Mouse (Mus musculus) lung, embryonic 14.5 days (tissue): Measurements from ENCODE around the gene P2ry10. TPM values are rescaled to one million over a fixed set of nuclear protein-coding genes. Genes with fewer than 3 reads are reported as not detected.
A peak's percentile ranks its signal among the peaks of the same experiment; 100 is the strongest.
"Not testable (repeated sequence)": the region's sequence is repeated elsewhere in the genome, so short reads cannot be mapped to it uniquely, and the experiment has no call there.

Experiments
- ATAC-seq: fragments of 200-750 bp; cut with Nextera tagmentation; 2 replicates; pipeline ENCODE4 v1.8.0; 2017; ENCODE audit warnings: mild to moderate bottlenecking, moderate TSS enrichment, moderate library complexity; ENCODE audit not compliant: insufficient read depth
- DNase-seq: peaks from one replicate; pipeline ENCODE4 v3.0.0-alpha.2; 2015
- H3K27ac ChIP-seq: fragments of 300-500 bp; sonication (generic); 2 replicates; pipeline ENCODE4 v1.5.1; 2014; ENCODE audit warnings: low read depth, mild to moderate bottlenecking, moderate library complexity
- H3K27me3 ChIP-seq: fragments of 300-500 bp; sonication (generic); 2 replicates; pipeline ENCODE4 v1.6.1; 2014; ENCODE audit warnings: low read length, control low read depth; ENCODE audit not compliant: insufficient read depth
- H3K36me3 ChIP-seq: fragments of 300-500 bp; sonication (generic); 2 replicates; pipeline ENCODE4 v1.6.1; 2014; ENCODE audit warnings: control low read depth; ENCODE audit not compliant: insufficient read depth
- H3K4me1 ChIP-seq: fragments of 300-500 bp; sonication (generic); 2 replicates; pipeline ENCODE4 v1.6.1; 2014; ENCODE audit warnings: antibody characterized with exemption, control low read depth; ENCODE audit not compliant: insufficient read depth
- H3K4me2 ChIP-seq: fragments of 300-500 bp; sonication (generic); 2 replicates; pipeline ENCODE4 v1.6.1; 2014; ENCODE audit warnings: mild to moderate bottlenecking
- H3K4me3 ChIP-seq: fragments of 300-500 bp; sonication (generic); 2 replicates; pipeline ENCODE4 v1.5.1; 2014; ENCODE audit warnings: low read depth, low read length
- H3K9ac ChIP-seq: fragments of 300-500 bp; sonication (generic); 2 replicates; pipeline ENCODE4 v1.6.1; 2014
- H3K9me3 ChIP-seq: fragments of 300-500 bp; sonication (generic); 2 replicates; pipeline ENCODE4 v1.6.1; 2016; ENCODE audit warnings: low read depth, low read length, control low read depth
- CTCF ChIP-seq: IDR thresholded peaks from 2 replicates; pipeline ENCODE4 v1.5.1; 2016; ENCODE audit warnings: antibody characterized with exemption, low read depth
- WGBS: fragments of 180-500 bp; shearing (Covaris S2); extraction: QIAGEN DNeasy Blood & Tissue Kit; methylation state at CpG from one replicate; pipeline ENCODE4 v1.1.7; 2014; 5-methylcytosine and 5-hydroxymethylcytosine counted together
- polyA plus RNA-seq: library from polyadenylated mRNA; unstranded; fragments of >200 nt; fragmentation: Nextera tagmentation; extraction: Ambion mirVana; gene quantifications from 2 replicates; pipeline ENCODE4 v1.2.1, GENCODE M21; 2014

The P2ry10 gene
- not detected in 2 replicates for polyA plus RNA-seq

DNA sequence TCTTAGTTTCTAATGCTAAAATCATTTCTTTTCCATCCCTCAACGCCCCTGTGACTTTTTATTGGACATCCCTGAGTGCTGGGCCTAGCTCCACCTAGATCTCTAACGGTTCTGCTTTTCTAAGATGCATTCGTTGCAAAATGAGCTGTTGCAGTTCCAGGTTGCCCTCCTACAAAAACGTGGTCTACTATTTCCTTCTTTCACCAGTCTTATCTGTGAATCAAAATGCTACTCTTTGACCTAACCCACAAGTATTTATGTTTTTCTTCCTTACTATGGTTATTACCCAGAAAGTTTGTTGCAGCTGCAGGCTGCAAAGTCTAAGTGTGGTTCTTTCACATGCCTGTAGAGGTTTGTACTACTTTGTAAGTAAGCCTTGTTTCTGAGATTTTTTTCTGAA lies at the start of gene P2ry10:
Gene P2ry10 (plus strand): TSS at position 316 of the 400 bp plus-strand sequence.
- H3K36me3 ChIP-seq = no peaks in the 10 kb centered on the region
- no peak within 1 kb of the TSS for H3K4me2 ChIP-seq
- WGBS = 55% methylated on average over 4 of the region's 4 CpGs
- no peak for TF ChIP-seq CTCF
- no peaks in the 10 kb centered on the region for H3K27me3 ChIP-seq
- no peak within 1 kb of the TSS for H3K27ac ChIP-seq
- DNase-seq (no peak), ATAC-seq (no peak)
- H3K9me3 ChIP-seq = no peaks in the 10 kb centered on the region
- no peak within 1 kb of the TSS for H3K4me3 ChIP-seq
- no peaks in the 10 kb centered on the region for H3K4me1 ChIP-seq
- H3K9ac ChIP-seq = no peak within 1 kb of the TSS

- H3K27me3 ChIP-seq = no peaks in the 10 kb centered on the region
- H3K9ac ChIP-seq = no peak overlapping the region
- H3K36me3 ChIP-seq = no peaks in the 10 kb centered on the region
- TF ChIP-seq CTCF = no peak
- no peak overlapping the region for H3K4me2 ChIP-seq
- peak; percentile 5 for DNase-seq
- H3K27ac ChIP-seq = no peak overlapping the region
- ATAC-seq = no peak
- H3K4me1 ChIP-seq = no peaks in the 10 kb centered on the region
- H3K4me3 ChIP-seq = no peak overlapping the region
- no peaks in the 10 kb centered on the region for H3K9me3 ChIP-seq
Observed at GRCm38 (mm10) chrX:107039146-107039545, 49.1 kb upstream of the P2ry10 start.

GRCm38 (mm10) chrX:107039635-107040034 lies 48.7 kb upstream of the P2ry10 start:
- Histone ChIP-seq H3K9me3 (no peaks in the 10 kb centered on the region), H3K4me3 (no peak overlapping the region), H3K27me3 (no peaks in the 10 kb centered on the region), H3K27ac (no peak overlapping the region), H3K4me1 (no peaks in the 10 kb centered on the region), H3K36me3 (no peaks in the 10 kb centered on the region), H3K4me2 (no peak overlapping the region), H3K9ac (no peak overlapping the region)
- 34% methylated on average over 2 of the region's 2 CpGs for WGBS
- no peak for TF ChIP-seq CTCF
- ATAC-seq (no peak), DNase-seq (no peak)

DNA sequence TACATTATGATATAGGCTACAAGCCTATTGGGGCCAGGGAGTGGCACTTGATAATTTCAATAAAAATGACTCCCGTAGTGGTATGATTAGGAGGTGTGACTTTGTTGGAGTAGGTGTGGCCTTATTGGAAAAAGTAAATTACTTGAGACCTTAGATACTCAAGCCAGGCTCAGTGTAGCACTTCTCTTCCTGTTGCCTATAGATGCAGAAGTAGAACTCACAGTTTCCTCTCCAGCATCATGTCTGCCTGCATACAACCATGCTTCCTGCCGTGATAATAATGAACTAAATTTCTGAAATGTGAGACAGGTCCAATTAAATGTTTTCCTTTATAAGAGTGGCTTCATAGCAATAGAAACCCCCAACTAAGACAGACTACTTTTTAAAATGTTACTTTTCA lies 45.9 kb upstream of the P2ry10 start:
- no peak for ATAC-seq
- H3K27me3 ChIP-seq = no peaks in the 10 kb centered on the region
- TF ChIP-seq CTCF = no peak

GRCm38 (mm10) chrX:107083407-107083806 lies 4.9 kb upstream of the P2ry10 start:
- H3K9me3 ChIP-seq, H3K4me3 ChIP-seq, H3K4me2 ChIP-seq, H3K27me3 ChIP-seq, H3K4me1 ChIP-seq, H3K9ac ChIP-seq, H3K27ac ChIP-seq, ATAC-seq, H3K36me3 ChIP-seq, DNase-seq: not testable (repeated sequence)
- 95% methylated on average over 2 of the region's 2 CpGs for WGBS

More for the DNA sequence above, 45.9 kb upstream of the P2ry10 start:
- H3K4me3 ChIP-seq = no peak overlapping the region
- no peaks in the 10 kb centered on the region for H3K36me3 ChIP-seq
- H3K27ac ChIP-seq = no peak overlapping the region
- no peaks in the 10 kb centered on the region for H3K4me1 ChIP-seq
- H3K9ac ChIP-seq = no peak overlapping the region
- H3K9me3 ChIP-seq = no peaks in the 10 kb centered on the region
- DNase-seq = no peak
- WGBS = 82% methylated on average over 2 of the region's 2 CpGs
- H3K4me2 ChIP-seq = no peak overlapping the region

DNA sequence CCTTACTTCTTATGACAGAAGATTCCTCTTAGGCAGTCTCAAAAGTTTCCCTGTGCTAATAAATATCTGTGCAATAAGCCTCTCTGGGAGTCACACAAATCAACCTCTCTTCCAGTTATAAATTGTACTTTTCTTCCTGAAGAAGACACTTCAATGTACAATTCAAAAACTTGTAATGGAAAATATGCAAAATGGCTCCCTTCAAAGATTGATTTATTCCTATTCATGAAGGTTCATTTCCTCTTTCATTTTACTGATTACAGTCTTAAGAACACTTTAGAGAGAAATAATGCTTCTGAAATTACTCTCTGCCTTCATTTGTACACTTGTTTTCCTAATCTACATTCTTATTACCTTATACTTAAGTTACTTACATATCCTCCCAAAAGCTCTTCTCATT lies 4.0 kb upstream of the P2ry10 start:
- Histone ChIP-seq H3K4me2 (no peak overlapping the region), H3K4me3 (no peak overlapping the region), H3K9ac (no peak overlapping the region), H3K9me3 (no peaks in the 10 kb centered on the region), H3K4me1 (no peaks in the 10 kb centered on the region), H3K36me3 (no peaks in the 10 kb centered on the region), H3K27ac (no peak overlapping the region), H3K27me3 (no peaks in the 10 kb centered on the region)
- ATAC-seq = no peak
- TF ChIP-seq CTCF = no peak
- no peak for DNase-seq

- DNase-seq = no peak
- H3K9ac ChIP-seq = no peak overlapping the region
- no peaks in the 10 kb centered on the region for H3K9me3 ChIP-seq
- H3K27ac ChIP-seq = no peak overlapping the region
- 56% methylated on average over 5 of the region's 5 CpGs for WGBS
- H3K4me3 ChIP-seq = no peak overlapping the region
- no peak for ATAC-seq
- H3K27me3 ChIP-seq = no peaks in the 10 kb centered on the region
- TF ChIP-seq CTCF = no peak
- H3K4me1 ChIP-seq = no peaks in the 10 kb centered on the region
- no peaks in the 10 kb centered on the region for H3K36me3 ChIP-seq
- H3K4me2 ChIP-seq = no peak overlapping the region
Observed at GRCm38 (mm10) chrX:107089131-107089530, 839 bp downstream of the P2ry10 start.

GRCm38 (mm10) chrX:107089930-107090329 lies 1.6 kb downstream of the P2ry10 start:
- no peak for DNase-seq
- 67% methylated on average over 1 of the region's 1 CpGs for WGBS

More at GRCm38 (mm10) chrX:107089930-107090329, 1.6 kb downstream of the P2ry10 start:
- no peak for TF ChIP-seq CTCF
- no peaks in the 10 kb centered on the region for H3K27me3 ChIP-seq
- H3K4me1 ChIP-seq = no peaks in the 10 kb centered on the region
- no peak for ATAC-seq
- H3K36me3 ChIP-seq = no peaks in the 10 kb centered on the region
- H3K9ac ChIP-seq = no peak overlapping the region
- H3K4me3 ChIP-seq = no peak overlapping the region
- H3K4me2 ChIP-seq = no peak overlapping the region
- no peaks in the 10 kb centered on the region for H3K9me3 ChIP-seq
- no peak overlapping the region for H3K27ac ChIP-seq
